Mouse (Mus musculus) heart, embryonic 10.5 days (tissue): ENCODE results near the gene Dyrk3. TPM values are rescaled to one million over a fixed set of nuclear protein-coding genes. Genes with fewer than 3 reads are reported as not detected.

ENCODE experiments used
- DNase-seq: peaks from one replicate; pipeline ENCODE4 v3.0.0-alpha.2; 2017; ENCODE audit warnings: low spot score
- H3K27ac ChIP-seq: fragments of 300-500 bp; sonication (generic); 2 replicates; pipeline ENCODE4 v1.5.1; 2016; ENCODE audit warnings: mild to moderate bottlenecking
- H3K27me3 ChIP-seq: fragments of 300-500 bp; sonication (generic); 2 replicates; pipeline ENCODE4 v1.6.1; 2016; ENCODE audit warnings: mild to moderate bottlenecking; ENCODE audit not compliant: poor library complexity, insufficient read depth, severe bottlenecking
- H3K36me3 ChIP-seq: fragments of 300-500 bp; sonication (generic); 2 replicates; pipeline ENCODE4 v1.6.1; 2016; ENCODE audit warnings: mild to moderate bottlenecking, moderate library complexity
- H3K4me1 ChIP-seq: fragments of 300-500 bp; sonication (generic); 2 replicates; pipeline ENCODE4 v1.6.1; 2016; ENCODE audit warnings: mild to moderate bottlenecking
- H3K4me3 ChIP-seq: fragments of 300-500 bp; sonication (generic); 2 replicates; pipeline ENCODE4 v1.5.1; 2016; ENCODE audit warnings: mild to moderate bottlenecking, moderate library complexity
- H3K9me3 ChIP-seq: fragments of 300-500 bp; sonication (generic); 2 replicates; pipeline ENCODE4 v1.6.1; 2016; ENCODE audit warnings: mild to moderate bottlenecking, moderate library complexity
- WGBS: fragments of 180-500 bp; shearing (Covaris S2); methylation state at CpG from one replicate; pipeline ENCODE4 v1.1.7; 2016; 5-methylcytosine and 5-hydroxymethylcytosine counted together
- polyA plus RNA-seq: library from polyadenylated mRNA; unstranded; fragments of >200 nt; fragmentation: Nextera tagmentation; extraction: Ambion mirVana; gene quantifications from 2 replicates; pipeline ENCODE4 v1.2.1, GENCODE M21; 2016

Dyrk3 gene
- polyA plus RNA-seq, result 3.1 and 3.9 TPM in 2 replicates

DNA sequence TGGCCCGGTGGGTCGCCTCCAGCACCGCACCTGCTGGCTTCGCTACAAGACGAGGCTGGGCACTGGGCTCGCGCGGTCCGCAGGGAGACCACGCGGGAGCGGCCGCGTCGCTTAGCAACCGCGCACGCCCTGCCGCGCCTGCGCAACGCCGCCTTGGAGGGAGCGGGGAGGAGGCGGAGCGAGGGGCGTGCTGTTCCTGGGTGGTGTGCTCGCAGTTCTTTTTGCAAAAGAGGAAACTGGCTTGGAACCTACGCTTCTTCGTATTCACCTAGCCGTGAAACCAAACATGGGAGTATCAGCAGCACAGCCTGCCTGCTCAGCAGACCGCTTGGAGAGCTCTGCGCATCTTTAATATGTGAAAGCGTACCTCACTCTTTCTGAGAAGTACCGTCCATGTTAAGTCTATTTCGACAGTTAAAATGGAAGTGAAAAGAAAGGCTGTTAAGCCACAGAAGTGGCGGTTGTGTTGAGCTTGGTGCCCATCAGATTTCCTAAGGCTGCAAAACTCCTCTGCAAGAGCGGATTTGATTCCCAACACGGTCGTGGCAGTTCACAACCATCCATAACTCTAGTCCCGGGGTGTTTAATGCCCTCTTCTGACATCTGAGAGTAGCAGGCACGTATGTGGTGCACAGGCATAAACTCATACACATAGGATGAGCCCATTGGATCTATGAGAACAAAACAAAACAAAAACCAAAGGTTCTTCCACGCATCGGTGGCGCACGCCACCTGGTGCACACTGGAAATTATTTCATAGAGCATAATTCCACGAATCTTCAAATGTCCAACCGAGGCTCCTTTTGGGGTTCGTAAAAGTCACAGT lies at the start of gene Dyrk3:
Dyrk3 (minus strand) TSS at position 150 of the 826 bp plus-strand sequence.
- peak within 1 kb of the TSS; percentile 96 for H3K4me3 ChIP-seq
- no peaks in the 10 kb centered on the region for H3K36me3 ChIP-seq
- WGBS, result 5% methylated on average over 49 of the region's 49 CpGs
- DNase-seq, result peak; percentile 95
- peak within 1 kb of the TSS; percentile 89 for H3K27ac ChIP-seq
- H3K9me3 ChIP-seq, result no peaks in the 10 kb centered on the region
- no peaks in the 10 kb centered on the region for H3K27me3 ChIP-seq
- H3K4me1 ChIP-seq, result peaks cover 19% of the 10 kb centered on the region

DNA sequence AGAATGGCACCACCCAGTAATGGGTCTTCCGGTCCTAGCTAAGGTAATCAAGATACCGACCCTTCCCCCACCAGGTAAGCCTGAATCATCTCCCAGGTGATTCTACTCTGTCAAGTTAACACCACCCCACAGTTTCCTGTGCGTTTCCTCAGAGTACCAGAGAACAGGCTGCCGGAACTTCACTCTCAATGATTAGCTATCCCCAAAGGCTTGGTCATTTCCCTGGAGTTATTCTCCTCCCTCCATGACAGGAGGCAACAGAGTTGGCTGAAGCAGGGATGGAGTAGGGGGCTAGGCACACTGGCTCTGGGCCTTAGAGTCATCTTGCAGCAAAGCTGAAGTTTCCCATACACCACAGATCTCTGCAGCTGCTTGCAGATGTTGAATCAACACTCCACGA lies 49.7 kb upstream of the Dyrk3 start:
- no peak overlapping the region for H3K27ac ChIP-seq
- no peaks in the 10 kb centered on the region for H3K27me3 ChIP-seq
- no peaks in the 10 kb centered on the region for H3K9me3 ChIP-seq
- WGBS, result 86% methylated on average over 5 of the region's 5 CpGs
- no peak for DNase-seq
- H3K4me3 ChIP-seq, result no peak overlapping the region
- peaks cover 3% of the 10 kb centered on the region; the same call in 1 of the 2 replicates for H3K36me3 ChIP-seq
- H3K4me1 ChIP-seq, result peaks cover 73% of the 10 kb centered on the region

DNA sequence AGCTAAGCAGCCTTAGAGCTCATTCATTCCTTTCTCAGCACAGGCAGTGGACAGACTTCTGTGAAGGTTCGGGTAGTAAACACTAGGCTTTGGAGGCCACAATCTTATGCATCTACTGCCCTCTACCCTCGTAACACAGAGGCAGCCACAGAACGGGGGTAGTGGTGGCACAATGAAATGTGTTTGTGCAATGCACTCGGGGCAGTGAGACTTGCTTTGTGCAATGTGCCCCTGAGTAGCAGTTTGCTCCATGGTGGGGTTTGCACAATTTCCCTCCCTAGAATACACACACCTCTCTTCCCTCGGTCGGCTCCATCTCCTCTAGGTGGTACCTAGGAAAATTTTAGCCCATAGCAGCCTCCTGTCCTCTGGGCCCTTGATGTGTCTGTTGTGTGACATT lies 48.9 kb upstream of the Dyrk3 start:
- WGBS, result 73% methylated on average over 6 of the region's 6 CpGs
- H3K4me1 ChIP-seq, result peaks cover 74% of the 10 kb centered on the region
- H3K36me3 ChIP-seq, result peaks cover 3% of the 10 kb centered on the region; the same call in 1 of the 2 replicates
- H3K27me3 ChIP-seq, result no peaks in the 10 kb centered on the region
- peak overlapping the region; percentile 76; the same call in 1 of the 2 replicates for H3K27ac ChIP-seq
- H3K9me3 ChIP-seq, result no peaks in the 10 kb centered on the region
- DNase-seq, result no peak
- no peak overlapping the region for H3K4me3 ChIP-seq

DNA sequence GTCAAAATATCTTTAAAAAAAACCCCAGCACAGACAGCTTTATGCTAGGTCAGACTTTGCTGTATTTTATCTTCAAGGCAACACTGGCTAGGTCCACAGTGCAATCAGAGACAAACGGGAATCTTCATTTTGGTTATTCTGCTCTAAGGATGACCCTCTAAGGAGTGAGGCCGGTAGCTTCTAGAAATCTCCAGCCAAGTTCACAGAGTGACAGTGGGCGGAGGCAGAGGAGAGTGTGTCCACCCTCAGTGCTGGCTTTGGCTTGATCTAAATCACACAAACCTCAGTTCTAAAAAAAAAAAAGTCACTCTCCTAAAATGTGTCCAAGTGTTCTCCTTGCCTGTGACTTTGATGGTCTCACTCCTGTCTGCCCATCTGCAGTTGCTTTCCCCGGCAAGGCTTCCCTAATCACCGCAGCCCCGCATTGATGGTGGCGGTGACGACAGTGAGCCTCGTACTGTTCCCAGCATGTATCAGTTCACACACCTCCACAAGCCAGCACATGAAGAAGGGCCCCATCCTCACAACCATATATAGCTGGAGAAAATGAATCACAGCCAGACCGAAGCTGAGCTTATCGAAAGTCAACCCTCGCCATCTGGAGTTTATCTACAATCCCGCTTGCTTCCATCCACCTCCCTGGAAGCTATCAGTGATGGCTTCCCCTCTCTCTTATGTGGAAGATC lies 47.8 kb upstream of the Dyrk3 start:
- Histone ChIP-seq H3K36me3 (peaks cover 6% of the 10 kb centered on the region; the same call in 1 of the 2 replicates), H3K4me1 (peaks cover 79% of the 10 kb centered on the region), H3K27ac (peak overlapping the region; percentile 76; the same call in 1 of the 2 replicates), H3K9me3 (no peaks in the 10 kb centered on the region), H3K27me3 (no peaks in the 10 kb centered on the region), H3K4me3 (peak overlapping the region; percentile 9; the same call in 1 of the 2 replicates)
- 34% methylated on average over 13 of the region's 13 CpGs for WGBS
- DNase-seq, result no peak

DNA sequence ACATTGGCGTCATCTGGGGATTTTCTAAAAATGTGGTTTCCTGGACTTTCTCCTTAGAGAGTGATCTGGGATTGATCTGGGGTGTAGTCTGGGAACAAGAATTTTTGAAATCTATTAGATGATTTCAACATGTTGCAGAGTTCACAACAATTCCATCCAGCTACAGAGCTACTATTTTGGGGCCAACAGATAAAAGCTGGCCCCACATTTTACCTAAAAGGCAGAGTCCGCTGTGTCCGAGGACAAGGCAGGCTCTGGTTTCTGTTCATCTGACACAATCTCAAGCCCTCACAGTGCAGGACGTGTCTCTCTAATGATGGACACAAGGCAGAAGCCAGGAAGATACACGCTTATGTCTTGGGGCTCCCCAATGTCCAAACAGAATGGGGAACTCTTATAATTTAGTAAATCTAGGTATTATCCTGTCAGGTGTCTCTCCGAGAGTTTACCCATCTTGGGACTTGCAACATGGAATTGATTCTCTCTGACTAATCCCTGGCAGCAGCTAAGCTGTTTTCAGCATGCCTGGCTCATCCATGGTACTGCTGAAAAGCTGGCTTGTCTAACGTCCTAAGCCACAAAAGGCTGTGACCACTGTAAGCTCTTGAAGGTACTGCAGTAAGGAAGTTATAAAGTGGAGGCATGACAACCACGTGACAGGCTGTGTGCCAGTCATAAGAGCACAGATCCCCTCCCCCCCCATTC lies 47.0 kb upstream of the Dyrk3 start:
- H3K27me3 ChIP-seq, result no peaks in the 10 kb centered on the region
- 34% methylated on average over 8 of the region's 8 CpGs for WGBS
- peaks cover 14% of the 10 kb centered on the region for H3K36me3 ChIP-seq
- peak overlapping the region; percentile 76 for H3K27ac ChIP-seq
- DNase-seq, result no peak
- H3K4me3 ChIP-seq, result no peak overlapping the region; the same call in 1 of the 2 replicates
- H3K9me3 ChIP-seq, result no peaks in the 10 kb centered on the region
- peaks cover 77% of the 10 kb centered on the region for H3K4me1 ChIP-seq

DNA sequence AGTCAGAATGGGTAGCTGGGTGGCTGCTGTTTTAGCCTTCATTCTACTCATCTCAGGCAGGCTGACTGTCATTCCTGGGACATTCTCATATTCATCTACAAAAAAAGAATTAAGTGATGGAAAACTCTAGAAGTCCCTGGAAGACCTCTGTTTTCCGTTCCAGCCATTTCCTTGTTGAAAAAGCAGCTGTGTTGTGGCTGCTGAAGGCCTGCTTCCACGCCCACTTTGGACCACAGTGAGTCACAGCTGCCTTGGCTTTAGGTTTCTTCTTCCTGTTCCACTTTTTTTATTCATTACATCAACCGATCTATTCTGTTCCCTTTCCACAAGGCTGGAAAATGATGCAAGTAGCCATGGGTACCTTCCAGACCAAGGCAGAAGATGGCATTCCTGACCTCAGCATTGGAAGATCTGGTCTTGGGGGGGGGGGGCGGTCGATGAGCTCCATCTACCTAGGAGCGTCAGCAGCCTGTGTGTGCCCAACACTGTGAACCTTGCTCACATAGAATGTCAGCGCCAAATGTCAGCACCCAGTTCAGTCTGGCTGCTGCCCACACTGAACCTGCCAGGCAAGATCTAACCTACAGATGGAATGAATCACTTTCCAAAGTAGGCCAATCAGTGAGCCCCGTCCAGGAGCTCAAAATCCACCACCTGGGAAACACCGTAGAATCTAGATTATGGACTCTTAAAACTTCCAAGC lies 46.3 kb upstream of the Dyrk3 start:
- peaks cover 70% of the 10 kb centered on the region for H3K4me1 ChIP-seq
- H3K27ac ChIP-seq, result 0 out of 2 replicates have a peak overlapping the region, but pooled peaks have one; percentile 76
- no peak for DNase-seq
- H3K27me3 ChIP-seq, result no peaks in the 10 kb centered on the region
- H3K9me3 ChIP-seq, result no peaks in the 10 kb centered on the region
- no peak overlapping the region for H3K4me3 ChIP-seq
- H3K36me3 ChIP-seq, result peaks cover 21% of the 10 kb centered on the region
- WGBS, result 64% methylated on average over 9 of the region's 9 CpGs

DNA sequence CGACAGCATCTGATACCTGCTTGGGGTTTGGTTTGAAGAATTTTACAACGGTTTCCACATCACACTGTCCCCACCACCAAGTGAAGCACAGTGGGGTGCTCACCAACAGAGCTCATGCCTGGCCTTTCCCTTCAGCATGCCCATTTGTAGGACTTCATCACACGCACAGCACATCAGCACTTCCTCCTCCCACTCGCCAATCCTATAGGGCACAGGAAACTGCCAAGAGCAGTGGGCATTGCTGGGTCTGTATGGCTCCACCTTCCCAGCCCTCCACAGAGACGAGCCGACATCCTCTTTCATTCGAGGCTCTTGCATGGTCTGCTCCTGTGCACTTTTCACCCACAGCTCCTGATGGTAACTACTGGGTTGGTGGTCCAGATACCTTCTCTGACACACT lies 45.1 kb upstream of the Dyrk3 start:
- Histone ChIP-seq H3K4me3 (no peak overlapping the region), H3K9me3 (no peaks in the 10 kb centered on the region), H3K4me1 (peaks cover 58% of the 10 kb centered on the region), H3K27ac (no peak overlapping the region), H3K27me3 (no peaks in the 10 kb centered on the region), H3K36me3 (peaks cover 30% of the 10 kb centered on the region)
- no peak for DNase-seq
- WGBS, result 78% methylated on average over 7 of the region's 7 CpGs

DNA sequence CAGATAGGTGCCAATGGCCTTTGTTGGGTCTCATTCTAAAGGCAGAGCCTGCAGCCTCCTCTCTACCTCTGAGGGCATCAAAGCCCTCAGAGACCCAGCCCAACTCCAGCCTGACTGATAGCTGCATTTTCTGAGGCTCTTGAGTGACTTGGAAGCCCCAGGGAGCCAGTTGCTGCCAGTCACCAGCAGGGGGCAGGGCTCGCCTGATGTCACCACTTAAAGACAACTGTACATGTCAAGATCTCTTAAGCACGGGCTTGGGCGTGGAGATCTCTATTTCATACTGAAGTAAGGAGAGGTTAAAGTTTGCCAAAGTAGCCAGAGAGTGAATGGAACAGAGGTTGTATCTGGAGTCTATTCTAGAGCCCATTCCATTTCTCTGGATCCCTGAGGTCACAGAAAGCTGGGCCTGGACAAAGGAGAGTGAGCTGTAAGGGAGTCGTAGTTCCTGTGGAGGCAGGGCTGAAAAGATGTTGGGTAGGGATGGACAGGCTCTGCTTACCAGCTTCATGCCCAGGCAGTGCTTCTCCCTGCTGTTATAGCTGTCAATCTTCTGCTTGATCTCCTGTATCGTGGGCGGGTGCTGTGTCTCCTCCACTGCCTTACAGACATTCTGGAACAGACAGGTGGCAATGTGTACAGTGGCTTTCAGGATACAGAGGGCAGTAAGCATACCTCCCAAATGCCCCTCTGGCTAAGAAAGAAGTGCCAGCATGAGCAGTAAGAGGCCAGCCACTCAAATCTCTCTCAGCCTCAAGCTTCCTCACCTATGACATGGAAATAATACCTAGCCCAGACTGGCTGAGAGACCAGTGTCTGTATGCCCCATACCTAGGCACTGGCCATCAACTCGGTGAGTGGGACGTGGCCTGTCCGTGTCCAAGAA lies 43.7 kb upstream of the Dyrk3 start:
- H3K27ac ChIP-seq, result no peak overlapping the region
- peaks cover 40% of the 10 kb centered on the region for H3K36me3 ChIP-seq
- no peak overlapping the region for H3K4me3 ChIP-seq
- 62% methylated on average over 9 of the region's 9 CpGs for WGBS
- H3K27me3 ChIP-seq, result no peaks in the 10 kb centered on the region
- peaks cover 47% of the 10 kb centered on the region for H3K4me1 ChIP-seq
- DNase-seq, result peak; percentile 91
- no peaks in the 10 kb centered on the region for H3K9me3 ChIP-seq

DNA sequence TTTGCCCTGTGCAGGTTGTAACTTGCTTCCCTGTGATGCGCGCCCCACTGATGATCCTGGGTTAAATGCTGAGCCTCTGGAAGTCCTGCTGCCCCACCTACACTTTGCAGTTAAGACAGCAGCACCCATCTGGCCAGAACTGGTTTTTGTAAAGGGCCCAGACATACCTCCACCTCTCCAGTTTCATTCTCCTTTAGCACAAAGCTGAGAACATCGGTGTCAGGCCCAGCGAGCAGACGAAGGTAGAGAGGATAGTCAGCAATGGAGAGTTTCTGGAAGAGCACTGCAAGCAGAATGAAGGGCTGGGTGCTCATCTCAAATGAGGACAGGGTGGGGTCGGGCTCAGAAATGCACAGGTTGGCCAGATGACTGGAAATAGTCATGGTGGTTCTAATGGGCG lies 42.2 kb upstream of the Dyrk3 start:
- DNase-seq, result no peak
- Histone ChIP-seq H3K4me3 (no peak overlapping the region), H3K27me3 (no peaks in the 10 kb centered on the region), H3K9me3 (no peaks in the 10 kb centered on the region), H3K27ac (no peak overlapping the region), H3K4me1 (peaks cover 32% of the 10 kb centered on the region), H3K36me3 (peaks cover 55% of the 10 kb centered on the region)
- 97% methylated on average over 7 of the region's 7 CpGs for WGBS

DNA sequence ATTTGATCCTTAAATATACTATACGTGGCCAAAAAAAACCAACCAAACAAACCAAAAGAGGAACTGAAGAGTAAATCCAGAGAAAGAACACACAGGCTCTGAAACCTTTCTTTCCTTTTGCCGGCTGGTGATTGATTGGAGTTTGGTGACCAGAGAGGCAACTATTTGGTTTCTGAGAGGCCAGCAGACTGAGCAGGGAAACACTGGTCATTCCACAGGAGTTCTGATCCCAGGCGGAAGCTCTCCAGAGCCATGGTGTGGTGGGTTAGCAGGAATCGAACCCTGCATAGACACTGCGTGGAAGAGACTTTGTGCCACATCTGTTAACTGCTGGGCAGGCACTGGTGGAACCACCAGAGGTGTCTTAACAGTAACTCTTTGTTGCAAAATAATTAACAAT lies 39.9 kb upstream of the Dyrk3 start:
- WGBS, result 87% methylated on average over 5 of the region's 5 CpGs
- Histone ChIP-seq H3K4me3 (no peak overlapping the region), H3K27ac (no peak overlapping the region), H3K9me3 (no peaks in the 10 kb centered on the region), H3K27me3 (no peaks in the 10 kb centered on the region), H3K4me1 (peaks cover 10% of the 10 kb centered on the region; the same call in 1 of the 2 replicates), H3K36me3 (peaks cover 78% of the 10 kb centered on the region)
- no peak for DNase-seq

DNA sequence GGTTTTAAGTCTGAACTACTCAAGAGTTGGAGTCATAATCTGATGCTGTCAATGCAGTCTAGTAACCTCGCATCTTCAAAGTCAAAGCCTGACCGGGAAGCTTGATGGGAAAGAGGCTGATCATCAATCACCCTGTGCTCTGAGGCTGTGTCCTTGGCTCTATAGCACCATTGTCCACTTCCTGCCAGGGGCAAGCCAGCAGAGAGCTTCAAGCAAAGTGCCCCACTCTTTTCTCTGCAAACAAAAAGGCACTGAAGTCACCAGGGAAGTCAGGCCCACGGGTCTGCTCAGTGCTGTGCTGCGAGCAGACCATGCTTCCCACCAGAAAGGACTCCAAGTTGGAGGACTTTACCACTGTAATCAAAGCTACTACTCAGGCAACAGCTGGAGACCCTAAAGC lies 39.1 kb upstream of the Dyrk3 start:
- Histone ChIP-seq H3K36me3 (peaks cover 86% of the 10 kb centered on the region), H3K4me1 (peaks cover 8% of the 10 kb centered on the region; the same call in 1 of the 2 replicates), H3K9me3 (no peaks in the 10 kb centered on the region), H3K4me3 (no peak overlapping the region), H3K27me3 (no peaks in the 10 kb centered on the region), H3K27ac (no peak overlapping the region)
- DNase-seq, result no peak
- 87% methylated on average over 4 of the region's 4 CpGs for WGBS
